Mouse (Mus musculus): ENCODE measurements at regions not wholly inside any gene's neighbourhood (a gene's known extent, or its start where the extent isn't known, plus 50 kb on each side); places are given as distances from the start of the nearest gene placed in this dataset.

- no peak for DNase-seq
These were observed 102.5 kb downstream of the Foxb1 start for GRCm38 (mm10) chr9:69658276-69658675.

GRCm38 (mm10) chr9:69656053-69656452 lies 104.7 kb downstream of the Foxb1 start:
- DNase-seq, result peak; percentile 2

- no peak for DNase-seq
These were observed 108.6 kb downstream of the Foxb1 start for GRCm38 (mm10) chr9:69652106-69652505.

GRCm38 (mm10) chr9:69651608-69652007 lies 109.1 kb downstream of the Foxb1 start:
- DNase-seq, result no peak

- no peak for DNase-seq
These were observed 118.1 kb downstream of the Foxb1 start for GRCm38 (mm10) chr9:69642591-69642990.

- peak; percentile 72 for DNase-seq
These were observed 137.4 kb downstream of the Foxb1 start for GRCm38 (mm10) chr9:69623312-69623711.

GRCm38 (mm10) chr9:69621006-69621405 lies 139.7 kb downstream of the Foxb1 start:
- no peak for DNase-seq

GRCm38 (mm10) chr9:69617328-69617727 lies 143.4 kb downstream of the Foxb1 start:
- no peak for DNase-seq

- DNase-seq, result no peak
These were observed 144.1 kb downstream of the Anxa2 start for GRCm38 (mm10) chr9:69597472-69597871.

- no peak for DNase-seq
These were observed 139.1 kb downstream of the Anxa2 start for GRCm38 (mm10) chr9:69592329-69593062.

- DNase-seq, result no peak
These were observed 135.4 kb downstream of the Anxa2 start for GRCm38 (mm10) chr9:69588846-69589245.

- no peak for DNase-seq
These were observed 133.7 kb downstream of the Anxa2 start for GRCm38 (mm10) chr9:69587096-69587495.

GRCm38 (mm10) chr9:69581236-69581635 lies 127.8 kb downstream of the Anxa2 start:
- DNase-seq, result peak; percentile 10

GRCm38 (mm10) chr9:69577661-69578405 lies 124.4 kb downstream of the Anxa2 start:
- DNase-seq, result no peak

- no peak for DNase-seq
These were observed 122.0 kb downstream of the Anxa2 start for GRCm38 (mm10) chr9:69575386-69575785.

- DNase-seq, result no peak
These were observed 115.3 kb downstream of the Anxa2 start for GRCm38 (mm10) chr9:69568631-69569230.

GRCm38 (mm10) chr9:69568222-69568621 lies 114.8 kb downstream of the Anxa2 start:
- no peak for DNase-seq

- DNase-seq, result peak; percentile 19
These were observed 113.6 kb downstream of the Anxa2 start for GRCm38 (mm10) chr9:69566996-69567395.

- DNase-seq, result peak; percentile 12
These were observed 89.8 kb downstream of the Anxa2 start for GRCm38 (mm10) chr9:69543241-69543640.

Measured in lung, postnatal 36 days (tissue).